Mouse (Mus musculus): Measurements from ENCODE around the gene Nps. TPM values are rescaled to one million over a fixed set of nuclear protein-coding genes. Genes with fewer than 3 reads are reported as not detected.

The Nps gene
- polyA plus RNA-seq, 1 experiment, result not detected

DNA sequence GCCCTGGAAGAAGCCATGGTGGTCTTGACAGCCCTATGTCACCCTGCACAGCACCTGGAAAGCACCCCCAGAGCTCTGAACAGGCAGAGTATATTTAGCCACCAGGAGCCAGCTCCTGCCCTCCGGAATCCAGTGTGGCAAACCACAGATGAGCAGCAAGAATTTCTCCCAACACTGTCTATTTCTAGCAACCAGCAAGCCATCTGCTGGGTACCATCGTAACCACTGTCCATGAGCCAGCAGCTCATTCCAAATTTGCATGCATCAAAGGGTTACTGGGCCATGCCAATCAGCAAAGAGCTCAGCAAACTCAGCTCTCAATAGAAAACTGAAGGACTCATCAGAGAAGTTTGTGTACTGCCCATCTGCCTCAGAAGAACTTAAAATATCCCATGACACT is 46.0 kb downstream of the Nps start:
- 87% methylated on average over 2 of the region's 2 CpGs for WGBS
- no peak for DNase-seq (ENCODE audit: low read depth, low spot score)

Other genes starting within 250 kb of the Nps start
- not detected in 2 replicates for gene Foxi2, start 151.6 kb downstream of the Nps start, polyA plus RNA-seq (2012; rRNA removed)

Measured in large intestine, adult 2 months (tissue).